Mouse (Mus musculus) bone marrow, adult 2 months (tissue): Measurements from ENCODE around the gene Acsm5.

Experiments
- CTCF ChIP-seq: fragments of 200-500 bp; IDR thresholded peaks from 2 replicates; pipeline ENCODE4 v1.5.1; 2011; ENCODE audit warnings: low read length, control low read depth; ENCODE audit not compliant: control insufficient read depth, insufficient read depth
- POLR2A ChIP-seq: fragments of 200-500 bp; IDR thresholded peaks from 2 replicates; pipeline ENCODE4 v1.6.1; 2011; ENCODE audit warnings: low read depth, mild to moderate bottlenecking, control low read depth, low read length, borderline replicate concordance; ENCODE audit not compliant: control insufficient read depth

- TF ChIP-seq CTCF (no peak), POLR2A (no peak)
These were observed 9.4 kb downstream of the Acsm5 start for GRCm38 (mm10) chr7:119528617-119529016.
